Mouse (Mus musculus) lung, adult 2 months (tissue): ENCODE results near the gene Dchs2.
"Not testable (repeated sequence)": the region's sequence is repeated elsewhere in the genome, so short reads cannot be mapped to it uniquely, and the experiment has no call there.

Source experiments
- CTCF ChIP-seq: fragments of 200-500 bp; IDR thresholded peaks from 2 replicates; pipeline ENCODE4 v1.5.1; 2011; ENCODE audit warnings: mild to moderate bottlenecking, low read length, control low read depth; ENCODE audit not compliant: insufficient read depth
- POLR2A ChIP-seq: fragments of 200-500 bp; IDR thresholded peaks from 2 replicates; pipeline ENCODE4 v1.6.1; 2011; ENCODE audit warnings: low read depth, mild to moderate bottlenecking, control low read depth, low read length, borderline replicate concordance; ENCODE audit errors: extremely low read depth

GRCm38 (mm10) chr3:83123945-83124344 is 3.8 kb upstream of the Dchs2 start:
- TF ChIP-seq CTCF, POLR2A: not testable (repeated sequence)
